Mouse (Mus musculus) stomach, postnatal 0 days (tissue): ENCODE data around the gene Stxbp5l. TPM values are rescaled to one million over a fixed set of nuclear protein-coding genes. Genes with fewer than 3 reads are reported as not detected.
A peak's percentile ranks its signal among the peaks of the same experiment; 100 is the strongest.

ENCODE experiments used
- ATAC-seq: fragments of 200-750 bp; cut with Nextera tagmentation; 2 replicates; pipeline ENCODE4 v1.8.0; 2017; ENCODE audit not compliant: low FRiP score, low TSS enrichment
- DNase-seq: peaks from one replicate; pipeline ENCODE4 v3.0.0-alpha.2; 2016; ENCODE audit warnings: low spot score
- H3K27ac ChIP-seq: fragments of 300-500 bp; sonication (generic); replicated peaks from 2 replicates; pipeline ENCODE4 v1.5.1; 2014; ENCODE audit warnings: mild to moderate bottlenecking, control low read depth
- H3K27me3 ChIP-seq: fragments of 300-500 bp; sonication (generic); 2 replicates; pipeline ENCODE4 v1.6.1; 2014; ENCODE audit warnings: low read length; ENCODE audit not compliant: control insufficient read depth, insufficient read depth
- H3K36me3 ChIP-seq: fragments of 300-500 bp; sonication (generic); 2 replicates; pipeline ENCODE4 v1.6.1; 2014; ENCODE audit warnings: low read length, mixed read lengths; ENCODE audit not compliant: control insufficient read depth, insufficient read depth
- H3K4me1 ChIP-seq: fragments of 300-500 bp; sonication (generic); replicated peaks from 2 replicates; pipeline ENCODE4 v1.6.1; 2014; ENCODE audit warnings: antibody characterized with exemption; ENCODE audit not compliant: control insufficient read depth, insufficient read depth
- H3K4me2 ChIP-seq: fragments of 300-500 bp; sonication (generic); replicated peaks from 2 replicates; pipeline ENCODE4 v1.6.1; 2014; ENCODE audit warnings: low read depth, mild to moderate bottlenecking, control low read depth, moderate library complexity
- H3K4me3 ChIP-seq: fragments of 300-500 bp; sonication (generic); 2 replicates; pipeline ENCODE4 v1.5.1; 2014; ENCODE audit warnings: low read depth, low read length, control low read depth
- H3K9ac ChIP-seq: fragments of 300-500 bp; sonication (generic); 2 replicates; pipeline ENCODE4 v1.6.1; 2014; ENCODE audit warnings: mild to moderate bottlenecking, low read length, control low read depth, mixed read lengths
- H3K9me3 ChIP-seq: fragments of 300-500 bp; sonication (generic); 2 replicates; pipeline ENCODE4 v1.6.1; 2016; ENCODE audit warnings: low read length; ENCODE audit not compliant: control insufficient read depth
- CTCF ChIP-seq: IDR thresholded peaks from 2 replicates; pipeline ENCODE4 v1.5.1; 2016; ENCODE audit warnings: antibody characterized with exemption, low read depth, mild to moderate bottlenecking, moderate library complexity
- EP300 ChIP-seq: optimal IDR thresholded peaks from 2 replicates; pipeline ENCODE3; 2016; ENCODE audit warnings: antibody characterized with exemption
- WGBS: fragments of 180-500 bp; shearing (Covaris S2); extraction: QIAGEN DNeasy Blood & Tissue Kit; methylation state at CpG from one replicate; pipeline ENCODE4 v1.1.7; 2014; 5-methylcytosine and 5-hydroxymethylcytosine counted together
- polyA plus RNA-seq: library from polyadenylated mRNA; unstranded; fragments of >200 nt; fragmentation: Nextera tagmentation; extraction: Ambion mirVana; gene quantifications from 2 replicates; pipeline ENCODE4 v1.2.1, GENCODE M21; 2015

Stxbp5l gene
- 1.1 and 2.5 TPM in 2 replicates for polyA plus RNA-seq

DNA sequence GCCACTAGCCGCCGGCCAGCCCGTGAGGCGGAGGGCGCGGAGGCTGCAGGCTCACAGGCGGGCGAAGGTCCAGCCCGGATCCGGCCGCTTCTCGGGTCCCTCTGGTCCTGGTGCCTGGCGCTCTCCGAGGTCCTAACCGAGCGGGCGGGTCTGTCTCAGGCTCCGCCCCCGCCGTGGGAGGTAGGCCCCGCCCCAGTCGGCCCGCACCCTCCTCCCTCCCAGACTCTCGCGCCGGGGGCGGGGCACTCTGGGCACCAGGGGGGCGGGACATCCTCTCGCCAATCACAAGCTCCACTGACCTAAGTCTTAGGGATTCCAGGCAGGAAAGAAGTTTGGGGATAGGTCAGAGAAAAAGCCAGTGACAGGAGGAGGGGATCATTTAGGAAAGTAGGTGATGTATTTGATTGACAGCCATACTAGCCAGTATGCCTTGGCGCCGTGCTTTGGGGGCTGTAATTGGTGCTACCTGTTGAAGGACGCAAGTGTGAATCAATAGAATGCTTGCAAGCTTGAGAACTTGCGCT is at the start of gene Stxbp5l:
Gene Stxbp5l (minus strand): TSS at position 142 of the 524 bp plus-strand sequence.
- H3K4me3 ChIP-seq, result peak within 1 kb of the TSS; percentile 47
- H3K9ac ChIP-seq, result no peak within 1 kb of the TSS
- ATAC-seq (peak; percentile 99), DNase-seq (peak; percentile 96)
- H3K4me2 ChIP-seq, result peak within 1 kb of the TSS; percentile 91
- no peak for TF ChIP-seq EP300
- no peak for TF ChIP-seq CTCF
- H3K9me3 ChIP-seq, result no peaks in the 10 kb centered on the region
- no peak within 1 kb of the TSS for H3K27ac ChIP-seq
- no peaks in the 10 kb centered on the region for H3K27me3 ChIP-seq
- WGBS, result under 1% methylated on average over 26 of the region's 33 CpGs
- H3K4me1 ChIP-seq, result no peaks in the 10 kb centered on the region
- H3K36me3 ChIP-seq, result no peaks in the 10 kb centered on the region

DNA sequence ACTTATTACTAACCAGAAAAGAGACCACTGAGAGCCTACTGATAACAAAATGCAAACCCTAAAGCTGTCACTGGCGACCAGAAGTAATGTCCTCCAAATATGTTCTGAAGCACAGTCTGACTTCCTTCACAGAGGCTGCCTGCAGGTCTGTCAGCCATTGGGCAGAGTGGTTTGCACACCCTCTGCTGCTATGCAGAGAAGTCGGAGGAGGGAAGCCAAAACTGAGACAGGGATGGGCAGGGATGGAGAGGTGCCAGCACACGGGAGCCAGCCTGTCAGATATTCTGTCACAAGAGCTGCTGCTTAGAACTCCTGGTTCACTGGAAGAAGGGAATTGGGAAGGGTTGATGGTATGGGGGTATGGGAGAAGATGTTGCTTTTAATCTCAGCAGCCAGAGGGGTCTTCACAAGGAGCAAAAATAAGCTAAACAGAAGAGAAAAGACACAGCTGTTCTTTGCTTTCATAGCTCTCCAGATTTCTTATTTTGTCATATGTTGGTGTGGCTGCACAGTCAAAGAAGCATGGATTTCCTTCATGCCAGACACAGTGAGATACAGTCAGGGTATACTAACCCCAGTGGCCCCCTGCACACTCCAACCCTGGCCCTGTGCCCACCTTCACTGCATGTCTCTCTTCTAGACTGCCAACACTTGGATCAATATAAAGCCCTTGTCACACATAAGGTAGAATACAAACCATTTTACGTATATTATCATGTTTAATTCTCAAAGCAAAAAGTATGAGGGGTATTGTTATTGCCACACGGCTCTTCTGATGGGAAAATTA is 48.8 kb upstream of the Stxbp5l start:
- ATAC-seq (no peak), DNase-seq (no peak)
- Histone ChIP-seq H3K27ac (no peak overlapping the region), H3K4me2 (no peak overlapping the region), H3K4me3 (no peak overlapping the region), H3K27me3 (no peaks in the 10 kb centered on the region), H3K36me3 (no peaks in the 10 kb centered on the region), H3K9ac (no peak overlapping the region), H3K9me3 (no peaks in the 10 kb centered on the region), H3K4me1 (no peaks in the 10 kb centered on the region)
- no peak for TF ChIP-seq CTCF
- no peak for TF ChIP-seq EP300
- WGBS, result 33% methylated on average over 5 of the region's 5 CpGs

DNA sequence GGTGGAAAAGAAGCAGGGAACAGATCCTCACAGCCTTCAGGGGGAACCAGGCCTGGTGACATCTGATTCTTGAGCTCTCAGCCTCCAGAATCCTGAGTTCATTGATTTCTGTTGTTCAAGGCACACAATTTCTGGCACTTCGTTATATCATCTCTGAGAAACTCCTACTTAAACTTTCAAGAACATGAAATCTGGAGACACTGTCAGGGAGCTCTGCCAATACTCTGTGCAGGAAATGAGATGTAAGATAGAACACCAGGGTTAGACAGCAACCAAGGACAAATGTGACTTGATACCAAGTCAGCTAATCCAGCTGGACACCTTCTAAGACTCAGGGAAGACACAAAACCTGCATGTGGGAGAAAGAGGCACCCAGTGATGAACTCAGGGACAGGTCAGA is 40.7 kb upstream of the Stxbp5l start:
- H3K36me3 ChIP-seq, result no peaks in the 10 kb centered on the region
- DNase-seq (no peak), ATAC-seq (no peak)
- TF ChIP-seq CTCF (no peak), EP300 (no peak)
- H3K4me1 ChIP-seq, result no peaks in the 10 kb centered on the region
- no peak overlapping the region for H3K4me2 ChIP-seq
- H3K9ac ChIP-seq, result no peak overlapping the region
- H3K9me3 ChIP-seq, result no peaks in the 10 kb centered on the region
- no peak overlapping the region for H3K4me3 ChIP-seq
- H3K27ac ChIP-seq, result no peak overlapping the region
- 41% methylated on average over 1 of the region's 1 CpGs for WGBS
- H3K27me3 ChIP-seq, result no peaks in the 10 kb centered on the region

DNA sequence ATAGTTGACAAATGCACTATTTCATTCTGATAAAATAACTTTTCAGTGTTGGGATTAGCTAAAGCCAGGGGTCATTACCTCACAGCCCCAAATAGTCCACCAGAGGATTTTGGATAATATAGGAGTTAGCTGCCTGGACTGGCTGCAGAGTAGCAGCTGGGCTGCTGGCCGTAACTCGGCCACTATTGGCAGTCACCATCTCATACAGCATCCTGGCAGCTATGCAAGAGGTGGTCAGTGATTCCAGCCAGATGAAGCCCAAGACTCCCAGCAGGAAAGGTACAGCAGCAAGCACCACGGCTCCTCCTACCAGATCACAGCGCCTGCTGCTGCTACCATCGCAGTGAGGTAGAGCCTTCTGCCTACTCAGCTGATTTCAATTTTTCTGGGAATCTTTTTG is 38.1 kb upstream of the Stxbp5l start:
- H3K36me3 ChIP-seq, result no peaks in the 10 kb centered on the region
- no peak overlapping the region for H3K4me2 ChIP-seq
- TF ChIP-seq EP300 (no peak), CTCF (no peak)
- no peaks in the 10 kb centered on the region for H3K9me3 ChIP-seq
- 76% methylated on average over 5 of the region's 5 CpGs for WGBS
- DNase-seq (no peak), ATAC-seq (no peak)
- no peak overlapping the region for H3K4me3 ChIP-seq
- H3K27ac ChIP-seq, result no peak overlapping the region
- no peaks in the 10 kb centered on the region for H3K4me1 ChIP-seq
- H3K9ac ChIP-seq, result no peak overlapping the region
- no peaks in the 10 kb centered on the region for H3K27me3 ChIP-seq

DNA sequence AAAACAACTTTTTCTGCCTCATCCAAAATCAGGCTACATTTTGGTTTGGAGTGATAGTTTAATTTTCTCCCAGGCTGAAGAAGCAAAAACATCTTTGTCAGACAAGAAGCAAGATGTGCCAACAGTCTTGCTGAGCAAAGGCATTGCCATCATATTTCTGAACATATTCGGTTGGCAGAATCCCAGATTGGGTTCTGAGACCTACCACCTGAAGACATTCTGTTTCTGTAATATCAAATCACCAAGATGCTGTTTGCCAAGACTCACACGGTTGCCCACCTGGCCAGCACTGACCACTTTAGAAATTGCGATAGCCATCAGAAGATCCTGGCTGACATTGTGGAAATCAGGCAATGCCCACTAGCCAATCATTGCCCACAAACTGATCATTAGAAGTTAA is 37.1 kb upstream of the Stxbp5l start:
- no peaks in the 10 kb centered on the region for H3K27me3 ChIP-seq
- WGBS, result 80% methylated on average over 3 of the region's 3 CpGs
- ATAC-seq, result no peak
- no peak for TF ChIP-seq EP300
- no peak overlapping the region for H3K27ac ChIP-seq
- no peak overlapping the region for H3K4me3 ChIP-seq
- H3K4me1 ChIP-seq, result no peaks in the 10 kb centered on the region
- DNase-seq, result no peak
- no peaks in the 10 kb centered on the region for H3K9me3 ChIP-seq
- no peak overlapping the region for H3K9ac ChIP-seq
- no peaks in the 10 kb centered on the region for H3K36me3 ChIP-seq
- no peak overlapping the region for H3K4me2 ChIP-seq

DNA sequence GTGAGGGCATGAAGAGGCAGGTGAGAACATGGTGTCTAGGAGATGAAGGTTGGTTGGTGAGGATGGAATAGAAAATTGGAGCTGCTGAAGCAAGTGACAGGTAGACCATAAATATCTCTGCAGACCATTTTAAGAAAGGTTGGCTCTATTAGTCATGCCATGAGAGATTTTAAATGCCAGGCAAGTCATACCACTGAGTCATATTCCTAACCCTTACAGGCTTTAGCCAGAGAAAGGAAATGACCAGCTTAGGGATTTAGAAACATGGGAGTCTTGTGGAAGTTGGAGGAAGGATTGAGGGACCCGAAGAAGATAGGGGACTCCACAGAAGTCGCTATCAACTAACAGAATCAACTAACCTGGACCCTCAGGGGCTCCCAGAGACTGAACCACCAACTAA is 35.8 kb upstream of the Stxbp5l start:
- Histone ChIP-seq H3K4me1 (no peaks in the 10 kb centered on the region), H3K9ac (no peak overlapping the region), H3K4me3 (no peak overlapping the region), H3K27ac (no peak overlapping the region), H3K36me3 (no peaks in the 10 kb centered on the region), H3K4me2 (no peak overlapping the region), H3K9me3 (no peaks in the 10 kb centered on the region), H3K27me3 (no peaks in the 10 kb centered on the region)
- WGBS, result 84% methylated on average over 2 of the region's 2 CpGs
- TF ChIP-seq CTCF, result no peak
- no peak for TF ChIP-seq EP300
- ATAC-seq (no peak), DNase-seq (no peak)
